Mouse (Mus musculus): ENCODE measurements around the gene Neurod1. TPM values are rescaled to one million over a fixed set of nuclear protein-coding genes. Genes with fewer than 3 reads are reported as not detected.

Neurod1 gene
- polyA plus RNA-seq (2012; fragmentation: generic; extraction: Trizol), result not detected

DNA sequence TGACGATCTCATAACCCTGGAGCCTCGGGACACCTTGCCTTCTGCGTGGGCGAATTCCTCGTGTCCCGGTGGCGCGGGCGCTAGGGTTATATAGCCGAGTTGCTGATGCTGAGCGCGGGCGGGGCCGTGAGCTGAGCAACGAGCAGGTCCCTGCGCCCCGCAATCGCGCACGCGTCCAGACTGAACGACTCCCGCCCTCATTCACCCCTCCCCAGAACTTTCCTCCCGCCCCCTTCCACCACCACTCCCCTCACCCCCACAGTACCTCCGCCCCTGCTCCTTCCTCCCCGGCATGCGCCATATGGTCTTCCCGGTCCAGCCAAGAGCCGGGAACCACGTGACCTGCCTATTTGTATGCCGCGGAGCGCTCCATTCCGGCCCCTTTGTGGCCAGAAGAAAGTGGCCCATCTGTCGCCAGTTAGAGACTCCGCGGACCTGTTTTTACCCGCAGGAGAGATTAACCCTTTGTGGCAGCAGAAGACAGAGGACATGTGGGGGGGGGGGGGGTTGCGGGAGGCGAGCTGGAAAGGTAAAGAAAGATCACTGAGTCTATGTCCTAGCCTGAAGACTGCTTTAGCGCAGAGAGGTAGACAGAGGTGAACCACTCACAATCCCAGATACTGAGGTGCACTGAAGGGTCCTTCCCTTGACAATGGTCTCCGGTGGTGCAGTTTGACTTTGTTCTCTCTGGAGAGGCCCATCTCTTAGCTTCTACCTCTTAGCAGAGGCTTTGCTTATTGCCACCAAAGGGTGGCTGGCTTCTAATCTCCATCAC, at the start of gene Neurod1, which contains the start of gene Cerkl:
Neurod1 (minus strand) TSS at position 177 of the 775 bp plus-strand sequence.
Cerkl (minus strand) TSS at position 211 of the 775 bp plus-strand sequence.

Other genes starting within 250 kb of the Neurod1 start
- not detected for gene Itga4, start 201.3 kb downstream of the Neurod1 start, polyA plus RNA-seq (2012; fragmentation: generic; extraction: Trizol)
- under 1 TPM in 1 of 2 experiments, not detected in 1; 0.09 TPM for gene Cerkl, start within 50 bp of the Neurod1 start, polyA plus RNA-seq (2012; fragmentation: generic; extraction: Trizol)
- 1 to 10 TPM in 1 of 2 experiments, under 1 TPM in 1; 0.71 to 7.0 TPM for gene Itprid2, start 178.6 kb upstream of the Neurod1 start, polyA plus RNA-seq (2012; fragmentation: generic; extraction: Trizol)